Mouse (Mus musculus): ENCODE measurements around the gene Tmprss3. TPM values are rescaled to one million over a fixed set of nuclear protein-coding genes. Genes with fewer than 3 reads are reported as not detected.

Tmprss3 gene
- polyA plus RNA-seq, 1 experiment from 2014 or later = 0.12 TPM

GRCm38 (mm10) chr17:31231780-31232179 lies 33.0 kb upstream of the Tmprss3 start:
- DNase-seq (ENCODE audit: low spot score) = no peak
- WGBS = 60% methylated on average over 6 of the region's 6 CpGs
- peaks cover 11% of the 10 kb centered on the region for H3K36me3 ChIP-seq (ENCODE audit: control insufficient read depth, insufficient read depth, low read length)

GRCm38 (mm10) chr17:31226931-31227330 lies 28.2 kb upstream of the Tmprss3 start:
- H3K4me3 ChIP-seq (ENCODE audit: low read depth, low read length) = no peak overlapping the region
- H3K4me1 ChIP-seq (replicated peaks; ENCODE audit: control insufficient read depth, insufficient read depth, low read length) = peaks cover 19% of the 10 kb centered on the region
- no peaks in the 10 kb centered on the region for H3K27me3 ChIP-seq (replicated peaks; ENCODE audit: control insufficient read depth, insufficient read depth, low read length)
- H3K36me3 ChIP-seq (ENCODE audit: control insufficient read depth, insufficient read depth, low read length) = peaks cover 8% of the 10 kb centered on the region
- H3K27ac ChIP-seq (ENCODE audit: low read depth, low read length) = no peak overlapping the region
- ATAC-seq (replicated peaks; ENCODE audit: low FRiP score) (no peak), DNase-seq (ENCODE audit: low spot score) (no peak)
- no peaks in the 10 kb centered on the region for H3K9me3 ChIP-seq (ENCODE audit: control insufficient read depth, low read length)
- 70% methylated on average over 7 of the region's 7 CpGs for WGBS
- H3K9ac ChIP-seq (ENCODE audit: low read depth, low read length) = no peak overlapping the region
- no peak overlapping the region for H3K4me2 ChIP-seq

More at GRCm38 (mm10) chr17:31231780-31232179, 33.0 kb upstream of the Tmprss3 start:
- Histone ChIP-seq H3K9ac (ENCODE audit: low read depth, low read length) (no peak overlapping the region), H3K4me1 (replicated peaks; ENCODE audit: control insufficient read depth, insufficient read depth, low read length) (no peaks in the 10 kb centered on the region), H3K4me3 (ENCODE audit: low read depth, low read length) (no peak overlapping the region), H3K27ac (ENCODE audit: low read depth, low read length) (no peak overlapping the region), H3K4me2 (no peak overlapping the region), H3K9me3 (ENCODE audit: control insufficient read depth, low read length) (no peaks in the 10 kb centered on the region), H3K27me3 (replicated peaks; ENCODE audit: control insufficient read depth, insufficient read depth, low read length) (no peaks in the 10 kb centered on the region)
- ATAC-seq (replicated peaks; ENCODE audit: low FRiP score) = no peak

GRCm38 (mm10) chr17:31226368-31226767 lies 27.6 kb upstream of the Tmprss3 start:
- peaks cover 3% of the 10 kb centered on the region; the same call in 1 of the 2 replicates for H3K36me3 ChIP-seq (ENCODE audit: control insufficient read depth, insufficient read depth, low read length)
- H3K9me3 ChIP-seq (ENCODE audit: control insufficient read depth, low read length) = no peaks in the 10 kb centered on the region
- no peaks in the 10 kb centered on the region for H3K27me3 ChIP-seq (replicated peaks; ENCODE audit: control insufficient read depth, insufficient read depth, low read length)
- no peak overlapping the region for H3K4me3 ChIP-seq (ENCODE audit: low read depth, low read length)
- no peak overlapping the region for H3K27ac ChIP-seq (ENCODE audit: low read depth, low read length)
- WGBS = 69% methylated on average over 3 of the region's 3 CpGs
- no peak for ATAC-seq (replicated peaks; ENCODE audit: low FRiP score)
- H3K4me1 ChIP-seq (replicated peaks; ENCODE audit: control insufficient read depth, insufficient read depth, low read length) = peaks cover 22% of the 10 kb centered on the region
- DNase-seq (ENCODE audit: low spot score) = no peak
- H3K9ac ChIP-seq (ENCODE audit: low read depth, low read length) = no peak overlapping the region
- H3K4me2 ChIP-seq = no peak overlapping the region

- DNase-seq (ENCODE audit: low spot score) = no peak
- no peaks in the 10 kb centered on the region; the same call in 1 of the 2 replicates for H3K36me3 ChIP-seq (ENCODE audit: control insufficient read depth, insufficient read depth, low read length)
- no peak overlapping the region for H3K9ac ChIP-seq (ENCODE audit: low read depth, low read length)
- no peak overlapping the region for H3K4me3 ChIP-seq (ENCODE audit: low read depth, low read length)
- ATAC-seq (replicated peaks; ENCODE audit: low FRiP score) = no peak
- WGBS = 69% methylated on average over 8 of the region's 8 CpGs
- H3K27me3 ChIP-seq (replicated peaks; ENCODE audit: control insufficient read depth, insufficient read depth, low read length) = no peaks in the 10 kb centered on the region
- no peaks in the 10 kb centered on the region for H3K9me3 ChIP-seq (ENCODE audit: control insufficient read depth, low read length)
- no peak overlapping the region for H3K4me2 ChIP-seq
- peaks cover 22% of the 10 kb centered on the region for H3K4me1 ChIP-seq (replicated peaks; ENCODE audit: control insufficient read depth, insufficient read depth, low read length)
- H3K27ac ChIP-seq (ENCODE audit: low read depth, low read length) = no peak overlapping the region
These were observed 25.8 kb upstream of the Tmprss3 start for GRCm38 (mm10) chr17:31224591-31224990.

GRCm38 (mm10) chr17:31223835-31224234 lies 25.1 kb upstream of the Tmprss3 start:
- ATAC-seq (replicated peaks; ENCODE audit: low FRiP score) (peak; percentile 65), DNase-seq (ENCODE audit: low spot score) (no peak)
- H3K9ac ChIP-seq (ENCODE audit: low read depth, low read length) = no peak overlapping the region
- no peak overlapping the region for H3K4me2 ChIP-seq
- no peaks in the 10 kb centered on the region for H3K9me3 ChIP-seq (ENCODE audit: control insufficient read depth, low read length)
- WGBS = 37% methylated on average over 7 of the region's 7 CpGs
- H3K27me3 ChIP-seq (replicated peaks; ENCODE audit: control insufficient read depth, insufficient read depth, low read length) = no peaks in the 10 kb centered on the region
- no peak overlapping the region for H3K4me3 ChIP-seq (ENCODE audit: low read depth, low read length)
- H3K36me3 ChIP-seq (ENCODE audit: control insufficient read depth, insufficient read depth, low read length) = no peaks in the 10 kb centered on the region; the same call in 1 of the 2 replicates
- H3K4me1 ChIP-seq (replicated peaks; ENCODE audit: control insufficient read depth, insufficient read depth, low read length) = peaks cover 22% of the 10 kb centered on the region
- no peak overlapping the region for H3K27ac ChIP-seq (ENCODE audit: low read depth, low read length)

GRCm38 (mm10) chr17:31222810-31223310 lies 24.1 kb upstream of the Tmprss3 start:
- H3K4me3 ChIP-seq (ENCODE audit: low read depth, low read length) = no peak overlapping the region
- no peaks in the 10 kb centered on the region for H3K9me3 ChIP-seq (ENCODE audit: control insufficient read depth, low read length)
- H3K27ac ChIP-seq (ENCODE audit: low read depth, low read length) = no peak overlapping the region
- no peaks in the 10 kb centered on the region for H3K27me3 ChIP-seq (replicated peaks; ENCODE audit: control insufficient read depth, insufficient read depth, low read length)
- 0 out of 2 replicates have a peak, but pooled peaks have one; percentile 42 for ATAC-seq (replicated peaks; ENCODE audit: low FRiP score)
- peaks cover 22% of the 10 kb centered on the region for H3K4me1 ChIP-seq (replicated peaks; ENCODE audit: control insufficient read depth, insufficient read depth, low read length)
- DNase-seq (ENCODE audit: low spot score) = no peak
- H3K4me2 ChIP-seq = no peak overlapping the region
- H3K9ac ChIP-seq (ENCODE audit: low read depth, low read length) = no peak overlapping the region
- WGBS = 58% methylated on average over 4 of the region's 4 CpGs
- peaks cover 2% of the 10 kb centered on the region; the same call in 1 of the 2 replicates for H3K36me3 ChIP-seq (ENCODE audit: control insufficient read depth, insufficient read depth, low read length)

GRCm38 (mm10) chr17:31216068-31216955 lies 17.5 kb upstream of the Tmprss3 start:
- no peak for DNase-seq (ENCODE audit: low spot score)
- no peaks in the 10 kb centered on the region for H3K4me1 ChIP-seq (replicated peaks; ENCODE audit: control insufficient read depth, insufficient read depth, low read length)
- 61% methylated on average over 5 of the region's 5 CpGs for WGBS
- H3K4me3 ChIP-seq (ENCODE audit: low read depth, low read length) = no peak overlapping the region
- no peak overlapping the region for H3K27ac ChIP-seq (ENCODE audit: low read depth, low read length)
- peaks cover 6% of the 10 kb centered on the region; the same call in 1 of the 2 replicates for H3K36me3 ChIP-seq (ENCODE audit: control insufficient read depth, insufficient read depth, low read length)
- ATAC-seq (replicated peaks; ENCODE audit: low FRiP score) = no peak
- no peaks in the 10 kb centered on the region for H3K27me3 ChIP-seq (replicated peaks; ENCODE audit: control insufficient read depth, insufficient read depth, low read length)
- H3K9ac ChIP-seq (ENCODE audit: low read depth, low read length) = no peak overlapping the region
- no peak overlapping the region for H3K4me2 ChIP-seq
- H3K9me3 ChIP-seq (ENCODE audit: control insufficient read depth, low read length) = no peaks in the 10 kb centered on the region

GRCm38 (mm10) chr17:31211881-31212280 lies 13.1 kb upstream of the Tmprss3 start:
- no peak for DNase-seq (ENCODE audit: low spot score)
- Histone ChIP-seq H3K9ac (ENCODE audit: low read depth, low read length) (no peak overlapping the region), H3K9me3 (ENCODE audit: control insufficient read depth, low read length) (no peaks in the 10 kb centered on the region), H3K27ac (ENCODE audit: low read depth, low read length) (no peak overlapping the region), H3K4me1 (replicated peaks; ENCODE audit: control insufficient read depth, insufficient read depth, low read length) (peaks cover 16% of the 10 kb centered on the region), H3K4me3 (ENCODE audit: low read depth, low read length) (no peak overlapping the region), H3K27me3 (replicated peaks; ENCODE audit: control insufficient read depth, insufficient read depth, low read length) (no peaks in the 10 kb centered on the region), H3K36me3 (ENCODE audit: control insufficient read depth, insufficient read depth, low read length) (peaks cover 4% of the 10 kb centered on the region; the same call in 1 of the 2 replicates), H3K4me2 (no peak overlapping the region)
- 82% methylated on average over 6 of the region's 6 CpGs for WGBS
- ATAC-seq (replicated peaks; ENCODE audit: low FRiP score) = no peak
